Mouse (Mus musculus) left cerebral cortex, postnatal 25 days (tissue): ENCODE measurements around the gene Fam69a. TPM values are rescaled to one million over a fixed set of nuclear protein-coding genes. Genes with fewer than 3 reads are reported as not detected.
"Not testable (repeated sequence)": the region's sequence is repeated elsewhere in the genome, so short reads cannot be mapped to it uniquely, and the experiment has no call there.

Source experiments
- DNase-seq, 2 experiments: peaks; one replicate each; pipeline ENCODE4 v3.0.0; 2022; ENCODE audit warnings: low spot score in 2 of 2, mixed read lengths in 1 of 2
- intact Hi-C: fragments of 180-260 bp; cut with DNase I; formaldehyde crosslinking; loops from one replicate; pipeline ENCODE4 v1.15.1; 2025
- total RNA-seq, 2 experiments: library from RNA; stranded (reverse); gene quantifications; 2 replicates each; pipeline ENCODE4 v1.2.3; 2021

The Fam69a gene
- total RNA-seq, 2 experiments from 2014 or later = 31.4 to 32.1 TPM

- intact Hi-C loops = loop anchor here (1.0 to 5.0 kb wide), 4 partner anchors 65 to 161 kb away; partner anchors contain the start of gene Fam69a
- peak; percentile 64 to 78 for DNase-seq
Observed at GRCm38 (mm10) chr5:107921400-107922252, 65.3 kb downstream of the Fam69a start.

- intact Hi-C loops = no loop called here
- no peak for DNase-seq
Observed at GRCm38 (mm10) chr5:107915280-107915679, 71.6 kb downstream of the Fam69a start.

GRCm38 (mm10) chr5:107911012-107911411, 75.9 kb downstream of the Fam69a start:
- intact Hi-C loops = no loop called here

GRCm38 (mm10) chr5:107910084-107910616, 76.7 kb downstream of the Fam69a start:
- intact Hi-C loops = no loop called here
- no peak for DNase-seq

More at GRCm38 (mm10) chr5:107911012-107911411, 75.9 kb downstream of the Fam69a start:
- no peak for DNase-seq

GRCm38 (mm10) chr5:107909668-107910067, 77.2 kb downstream of the Fam69a start:
- no peak for DNase-seq
- intact Hi-C loops = loop anchor here (10.0 kb wide), 1 partner anchor 355 kb away; the partner anchor contains the start of gene Dr1

- intact Hi-C loops = loop anchor here (10.0 kb wide), 1 partner anchor 356 kb away; the partner anchor contains the start of gene Dr1
- DNase-seq = no peak
Observed at GRCm38 (mm10) chr5:107908514-107909110, 78.3 kb downstream of the Fam69a start.

GRCm38 (mm10) chr5:107904325-107904724, 82.6 kb downstream of the Fam69a start:
- intact Hi-C loops = loop anchor here (5.0 to 10.0 kb wide), 2 partner anchors 37 to 360 kb away; partner anchors contain the start of gene Dr1
- DNase-seq = no peak

GRCm38 (mm10) chr5:107901014-107901615, 85.8 kb downstream of the Fam69a start:
- DNase-seq = peak in 1 of 2 experiments; percentile 25
- intact Hi-C loops = loop anchor here (5.0 to 10.0 kb wide), 2 partner anchors 34 to 364 kb away; partner anchors contain the start of gene Dr1

GRCm38 (mm10) chr5:107900206-107901013, 86.5 kb downstream of the Fam69a start, which contains the start of gene Rpl5:
Gene Rpl5 (plus strand): TSS chr5:107900502.
- peak; percentile 95 to 97 for DNase-seq
- intact Hi-C loops = loop anchor here (5.0 to 10.0 kb wide), 2 partner anchors 33 to 364 kb away; partner anchors contain the start of gene Dr1

- peak in 1 of 2 experiments; percentile 67 for DNase-seq
- intact Hi-C loops = no loop called here
Observed at GRCm38 (mm10) chr5:107896265-107896664, 90.6 kb downstream of the Fam69a start.

- intact Hi-C loops = loop anchor here (5.0 kb wide), 1 partner anchor 92 kb away; no protein-coding TSS in a partner anchor
- DNase-seq = no peak
Observed at GRCm38 (mm10) chr5:107894676-107895075, 92.2 kb downstream of the Fam69a start.

GRCm38 (mm10) chr5:107891515-107891914, 95.4 kb downstream of the Fam69a start:
- not testable (repeated sequence) for DNase-seq
- intact Hi-C loops = loop anchor here (1.0 to 5.0 kb wide), 2 partner anchors 89 to 280 kb away; no protein-coding TSS in a partner anchor

- intact Hi-C loops = loop anchor here (5.0 kb wide), 1 partner anchor 88 kb away; no protein-coding TSS in a partner anchor
- DNase-seq = peak in 1 of 2 experiments; percentile 24
Observed at GRCm38 (mm10) chr5:107889994-107890888, 96.6 kb downstream of the Fam69a start.

GRCm38 (mm10) chr5:107880710-107881109, 106.2 kb downstream of the Fam69a start:
- intact Hi-C loops = no loop called here
- no peak for DNase-seq

- intact Hi-C loops = no loop called here
- no peak for DNase-seq
Observed at GRCm38 (mm10) chr5:107877053-107877452, 109.8 kb downstream of the Fam69a start.

- intact Hi-C loops = no loop called here
- DNase-seq = no peak
Observed at GRCm38 (mm10) chr5:107875261-107875611, 111.6 kb downstream of the Fam69a start.

- peak in 1 of 2 experiments; percentile 62 for DNase-seq
- intact Hi-C loops = loop anchor here (5.0 kb wide), 1 partner anchor 72 kb away; no protein-coding TSS in a partner anchor
Observed at GRCm38 (mm10) chr5:107874561-107875260, 112.2 kb downstream of the Fam69a start, which contains the start of gene Evi5. Gene Evi5 (minus strand): TSS chr5:107875107.
